Mouse (Mus musculus): ENCODE results near the gene Cep104. TPM values are rescaled to one million over a fixed set of nuclear protein-coding genes. Genes with fewer than 3 reads are reported as not detected.

The Cep104 gene
- polyA plus RNA-seq, 1 experiment from 2014 or later, result 11.6 TPM

- H3K4me2 ChIP-seq, result no peak overlapping the region
- WGBS, result 36% methylated on average over 4 of the region's 4 CpGs
- no peak overlapping the region for H3K9ac ChIP-seq
- peaks cover 49% of the 10 kb centered on the region for H3K4me1 ChIP-seq (replicated peaks)
- H3K27ac ChIP-seq, result peak overlapping the region; percentile 60; the same call in 1 of the 2 replicates
- H3K36me3 ChIP-seq, result peaks cover 37% of the 10 kb centered on the region
- H3K4me3 ChIP-seq, result no peak overlapping the region
- H3K9me3 ChIP-seq (replicated peaks), result no peaks in the 10 kb centered on the region
- no peak for ATAC-seq (replicated peaks; ENCODE audit: insufficient number of reproducible peaks, insufficient read depth, low FRiP score, low read depth)
- H3K27me3 ChIP-seq, result peaks cover 12% of the 10 kb centered on the region; the same call in 1 of the 2 replicates
Measured at GRCm38 (mm10) chr4:154022844-154023243, 47.9 kb downstream of the Cep104 start.

- Histone ChIP-seq H3K27ac (peak overlapping the region; percentile 75), H3K4me1 (replicated peaks) (peaks cover 49% of the 10 kb centered on the region), H3K36me3 (peaks cover 26% of the 10 kb centered on the region), H3K9ac (peak overlapping the region; percentile 27; the same call in 1 of the 2 replicates), H3K4me3 (peak overlapping the region; percentile 61; the same call in 1 of the 2 replicates), H3K4me2 (peak overlapping the region; percentile 92), H3K9me3 (replicated peaks) (no peaks in the 10 kb centered on the region), H3K27me3 (peaks cover 14% of the 10 kb centered on the region; the same call in 1 of the 2 replicates)
- peak; percentile 37 for ATAC-seq (replicated peaks; ENCODE audit: insufficient number of reproducible peaks, insufficient read depth, low FRiP score, low read depth)
- 5% methylated on average over 8 of the region's 8 CpGs for WGBS
Measured at GRCm38 (mm10) chr4:154023754-154024601, 49.0 kb downstream of the Cep104 start.

- H3K9ac ChIP-seq, result peak overlapping the region; percentile 60
- H3K9me3 ChIP-seq (replicated peaks), result no peaks in the 10 kb centered on the region
- H3K4me3 ChIP-seq, result peak overlapping the region; percentile 61
- H3K4me2 ChIP-seq, result peak overlapping the region; percentile 92
- H3K27me3 ChIP-seq, result peaks cover 14% of the 10 kb centered on the region; the same call in 1 of the 2 replicates
- H3K27ac ChIP-seq, result peak overlapping the region; percentile 75
- 26% methylated on average over 17 of the region's 17 CpGs for WGBS
- peaks cover 17% of the 10 kb centered on the region for H3K36me3 ChIP-seq
- no peak for ATAC-seq (replicated peaks; ENCODE audit: insufficient number of reproducible peaks, insufficient read depth, low FRiP score, low read depth)
- peaks cover 49% of the 10 kb centered on the region for H3K4me1 ChIP-seq (replicated peaks)
Measured at GRCm38 (mm10) chr4:154024729-154025521, 49.9 kb downstream of the Cep104 start.

- Histone ChIP-seq H3K9ac (peak within 1 kb of the TSS; percentile 60), H3K36me3 (peaks cover 8% of the 10 kb centered on the region), H3K4me1 (replicated peaks) (peaks cover 49% of the 10 kb centered on the region), H3K27ac (peak within 1 kb of the TSS; percentile 75), H3K9me3 (replicated peaks) (no peaks in the 10 kb centered on the region), H3K4me2 (peak within 1 kb of the TSS; percentile 92), H3K4me3 (peak within 1 kb of the TSS; percentile 61), H3K27me3 (peaks cover 14% of the 10 kb centered on the region; the same call in 1 of the 2 replicates)
- WGBS, result 1% methylated on average over 33 of the region's 33 CpGs
- ATAC-seq (replicated peaks; ENCODE audit: insufficient number of reproducible peaks, insufficient read depth, low FRiP score, low read depth), result peak; percentile 73
Measured at GRCm38 (mm10) chr4:154025641-154026440, 50.8 kb downstream of the Cep104 start, which contains the start of gene Smim1. Gene Smim1, minus strand, starts transcription at chr4:154026230.

- Histone ChIP-seq H3K4me3 (peak overlapping the region; percentile 61), H3K9me3 (replicated peaks) (no peaks in the 10 kb centered on the region), H3K4me1 (replicated peaks) (peaks cover 49% of the 10 kb centered on the region), H3K27ac (no peak overlapping the region), H3K4me2 (peak overlapping the region; percentile 92), H3K27me3 (peaks cover 14% of the 10 kb centered on the region; the same call in 1 of the 2 replicates), H3K9ac (peak overlapping the region; percentile 60), H3K36me3 (peaks cover 4% of the 10 kb centered on the region)
- ATAC-seq (replicated peaks; ENCODE audit: insufficient number of reproducible peaks, insufficient read depth, low FRiP score, low read depth), result no peak
- 27% methylated on average over 2 of the region's 2 CpGs for WGBS
Measured at GRCm38 (mm10) chr4:154026441-154026761, 51.4 kb downstream of the Cep104 start.

GRCm38 (mm10) chr4:154028066-154028465, 53.1 kb downstream of the Cep104 start:
- Histone ChIP-seq H3K27me3 (peaks cover 14% of the 10 kb centered on the region; the same call in 1 of the 2 replicates), H3K4me2 (no peak overlapping the region), H3K4me1 (replicated peaks) (peaks cover 35% of the 10 kb centered on the region), H3K36me3 (no peaks in the 10 kb centered on the region), H3K9me3 (replicated peaks) (no peaks in the 10 kb centered on the region), H3K27ac (no peak overlapping the region), H3K9ac (no peak overlapping the region), H3K4me3 (no peak overlapping the region)
- whole genome bisulfite sequencing, result 73% methylated on average over 7 of the region's 7 CpGs
- ATAC-seq (replicated peaks; ENCODE audit: insufficient number of reproducible peaks, insufficient read depth, low FRiP score, low read depth), result no peak

GRCm38 (mm10) chr4:154028646-154029045, 53.7 kb downstream of the Cep104 start:
- H3K9ac ChIP-seq, result no peak overlapping the region
- ATAC-seq (replicated peaks; ENCODE audit: insufficient number of reproducible peaks, insufficient read depth, low FRiP score, low read depth), result no peak
- H3K27me3 ChIP-seq, result peaks cover 14% of the 10 kb centered on the region; the same call in 1 of the 2 replicates
- no peak overlapping the region for H3K4me3 ChIP-seq
- H3K36me3 ChIP-seq, result no peaks in the 10 kb centered on the region
- H3K9me3 ChIP-seq (replicated peaks), result no peaks in the 10 kb centered on the region
- peaks cover 29% of the 10 kb centered on the region for H3K4me1 ChIP-seq (replicated peaks)
- H3K4me2 ChIP-seq, result no peak overlapping the region
- no peak overlapping the region for H3K27ac ChIP-seq

- Histone ChIP-seq H3K36me3 (no peaks in the 10 kb centered on the region), H3K4me1 (replicated peaks) (no peaks in the 10 kb centered on the region), H3K4me2 (no peak overlapping the region), H3K9me3 (replicated peaks) (no peaks in the 10 kb centered on the region), H3K4me3 (no peak overlapping the region), H3K27me3 (peaks cover 9% of the 10 kb centered on the region), H3K27ac (no peak overlapping the region), H3K9ac (no peak overlapping the region)
- ATAC-seq (replicated peaks; ENCODE audit: insufficient number of reproducible peaks, insufficient read depth, low FRiP score, low read depth), result no peak
- WGBS, result 42% methylated on average over 3 of the region's 3 CpGs
Measured at GRCm38 (mm10) chr4:154037123-154037522, 62.1 kb downstream of the Cep104 start.

GRCm38 (mm10) chr4:154042577-154042976, 67.6 kb downstream of the Cep104 start, which contains the start of gene Ccdc27:
Gene Ccdc27, minus strand, starts transcription at chr4:154042677.
- Histone ChIP-seq H3K9ac (no peak within 1 kb of the TSS), H3K4me1 (replicated peaks) (no peaks in the 10 kb centered on the region), H3K36me3 (no peaks in the 10 kb centered on the region), H3K27ac (no peak within 1 kb of the TSS), H3K4me2 (no peak within 1 kb of the TSS), H3K4me3 (no peak within 1 kb of the TSS), H3K9me3 (replicated peaks) (no peaks in the 10 kb centered on the region), H3K27me3 (peaks cover 13% of the 10 kb centered on the region; the same call in 1 of the 2 replicates)
- no peak for ATAC-seq (replicated peaks; ENCODE audit: insufficient number of reproducible peaks, insufficient read depth, low FRiP score, low read depth)
- 75% methylated on average over 9 of the region's 9 CpGs for WGBS

- Histone ChIP-seq H3K4me1 (replicated peaks) (no peaks in the 10 kb centered on the region), H3K9me3 (replicated peaks) (no peaks in the 10 kb centered on the region), H3K4me2 (no peak overlapping the region), H3K27ac (no peak overlapping the region), H3K36me3 (no peaks in the 10 kb centered on the region), H3K27me3 (peaks cover 13% of the 10 kb centered on the region; the same call in 1 of the 2 replicates), H3K4me3 (no peak overlapping the region), H3K9ac (no peak overlapping the region)
- 61% methylated on average over 5 of the region's 5 CpGs for WGBS
- no peak for ATAC-seq (replicated peaks; ENCODE audit: insufficient number of reproducible peaks, insufficient read depth, low FRiP score, low read depth)
Measured at GRCm38 (mm10) chr4:154045837-154046236, 70.8 kb downstream of the Cep104 start.
